Mouse (Mus musculus): ENCODE data around the gene Pgm5.

- TF ChIP-seq CTCF (IDR thresholded peaks at IDR 0.05; ENCODE audit: low read depth, low read length) = no peak
- no peak for TF ChIP-seq POLR2A (IDR thresholded peaks at IDR 0.05; ENCODE audit: insufficient read depth, low read length)
- no peak for TF ChIP-seq EP300 (IDR thresholded peaks at IDR 0.05; ENCODE audit: insufficient read depth, low read depth, low read length)
Measured at GRCm38 (mm10) chr19:24637988-24638387, 223.7 kb downstream of the Pgm5 start.

Data from ES-Bruce4 (cell line).